Mouse (Mus musculus): ENCODE results near the gene Gm20441. TPM values are rescaled to one million over a fixed set of nuclear protein-coding genes. Genes with fewer than 3 reads are reported as not detected.
"Not testable (repeated sequence)": the region's sequence is repeated elsewhere in the genome, so short reads cannot be mapped to it uniquely, and the experiment has no call there.

Gm20441 gene
- polyA plus RNA-seq, 1 experiment from 2014 or later = not detected

DNA sequence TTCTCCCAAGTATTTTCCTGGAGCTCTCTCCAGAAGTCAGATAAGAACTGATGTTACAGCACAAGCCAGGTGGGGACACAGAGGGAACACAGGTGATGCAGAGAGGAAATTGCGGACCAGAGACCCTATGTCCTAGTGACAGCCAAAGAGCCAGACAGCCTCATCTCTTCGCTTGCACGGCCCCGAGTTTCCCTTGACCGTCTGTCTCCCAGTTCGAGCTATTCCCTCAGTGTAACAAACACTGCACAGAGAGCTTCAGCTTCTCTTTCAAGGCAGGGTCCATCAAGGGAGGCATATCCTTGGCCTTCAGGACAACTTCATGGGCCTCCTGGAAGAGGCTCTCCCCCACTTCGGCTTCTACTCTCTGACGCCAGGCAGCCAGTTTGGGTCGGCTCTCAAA, 6.2 kb downstream of the Gm20441 start:
- H3K4me2 ChIP-seq = no peak overlapping the region
- H3K9ac ChIP-seq = no peak overlapping the region
- peaks cover 28% of the 10 kb centered on the region for H3K27me3 ChIP-seq
- H3K4me3 ChIP-seq (replicated peaks) = no peak overlapping the region
- H3K9me3 ChIP-seq = no peaks in the 10 kb centered on the region
- ATAC-seq (ENCODE audit: low FRiP score) = no peak
- H3K36me3 ChIP-seq (replicated peaks) = no peaks in the 10 kb centered on the region
- H3K4me1 ChIP-seq = peaks cover 15% of the 10 kb centered on the region
- H3K27ac ChIP-seq = no peak overlapping the region
- 91% methylated on average over 9 of the region's 9 CpGs for WGBS

DNA sequence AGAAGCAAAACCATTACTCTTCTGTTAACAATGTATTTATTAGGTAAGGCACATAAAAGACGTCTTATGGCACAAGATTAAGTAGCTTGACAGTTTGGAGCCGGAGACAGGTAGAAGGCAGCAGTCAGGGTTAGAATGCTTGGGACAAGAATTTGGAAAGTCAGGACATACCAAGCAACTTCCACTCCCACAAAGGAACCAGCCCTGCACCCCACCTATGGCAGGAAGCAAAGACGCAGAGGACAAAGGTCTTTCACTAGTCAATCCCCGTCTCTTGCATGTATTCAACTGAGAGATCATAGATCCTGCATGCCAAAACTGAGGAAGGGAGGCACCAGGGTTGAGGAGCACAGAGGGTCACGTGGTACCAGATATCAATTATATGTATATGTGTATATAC, 6.7 kb downstream of the Gm20441 start:
- no peak for ATAC-seq (ENCODE audit: low FRiP score)
- no peaks in the 10 kb centered on the region for H3K36me3 ChIP-seq (replicated peaks)
- H3K27ac ChIP-seq = no peak overlapping the region
- no peak overlapping the region for H3K4me2 ChIP-seq
- peaks cover 23% of the 10 kb centered on the region for H3K27me3 ChIP-seq
- H3K4me3 ChIP-seq (replicated peaks) = no peak overlapping the region
- H3K9me3 ChIP-seq = no peaks in the 10 kb centered on the region
- WGBS = 92% methylated on average over 5 of the region's 5 CpGs
- peaks cover 14% of the 10 kb centered on the region for H3K4me1 ChIP-seq
- H3K9ac ChIP-seq = no peak overlapping the region

DNA sequence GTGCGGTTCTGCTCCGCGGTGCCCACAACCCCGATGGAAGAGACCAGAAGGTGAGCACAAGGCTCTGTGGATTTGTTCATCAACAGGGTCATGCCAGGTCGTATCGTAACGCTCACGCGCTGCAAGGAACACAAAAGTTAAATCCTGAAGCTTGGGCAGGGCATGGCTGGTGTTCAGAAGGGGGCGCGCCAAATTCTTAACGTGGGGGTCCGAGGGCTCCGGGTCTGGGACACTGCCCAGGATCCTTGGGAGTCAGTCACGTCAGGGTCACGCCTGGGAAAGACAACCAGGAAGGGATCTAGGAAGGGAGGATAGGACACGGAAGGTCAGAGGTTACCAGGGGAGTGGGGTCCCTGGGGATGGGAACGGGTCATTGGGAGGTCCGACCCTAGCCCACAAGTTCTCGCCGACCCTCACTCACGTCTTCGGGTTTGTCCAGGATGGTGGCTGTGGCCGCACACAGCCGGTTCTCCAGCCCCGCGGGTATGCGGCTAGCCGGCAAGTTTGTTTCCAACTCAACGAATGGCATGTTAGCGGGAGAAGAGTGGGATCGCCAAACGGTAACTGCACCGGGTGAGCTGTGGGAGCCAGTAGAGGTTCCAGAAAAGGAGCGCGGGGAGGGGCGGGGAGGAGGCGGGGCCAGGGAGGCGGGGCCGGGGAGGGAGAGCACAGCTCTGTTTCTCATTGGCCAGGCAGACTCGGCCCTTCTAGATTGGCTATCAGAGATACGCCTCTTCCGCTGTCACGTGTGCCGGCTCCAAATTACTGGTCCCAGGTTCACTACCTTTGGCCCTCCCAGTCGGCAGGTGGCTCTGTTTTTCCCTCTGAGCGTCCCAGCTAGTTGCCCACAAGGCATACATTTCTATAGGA, 7.7 kb downstream of the Gm20441 start, which contains the start of gene Ddt:
Gene Ddt (minus strand): TSS at position 620 of the 870 bp plus-strand sequence.
- WGBS = under 1% methylated on average over 47 of the region's 47 CpGs
- Histone ChIP-seq H3K27me3 (peaks cover 14% of the 10 kb centered on the region), H3K36me3 (replicated peaks) (no peaks in the 10 kb centered on the region), H3K4me3 (replicated peaks) (peak within 1 kb of the TSS; percentile 66), H3K4me2 (peak within 1 kb of the TSS; percentile 77), H3K9ac (peak within 1 kb of the TSS; percentile 68), H3K27ac (no peak within 1 kb of the TSS), H3K4me1 (peaks cover 14% of the 10 kb centered on the region), H3K9me3 (no peaks in the 10 kb centered on the region)
- peak; percentile 98 for ATAC-seq (ENCODE audit: low FRiP score)

DNA sequence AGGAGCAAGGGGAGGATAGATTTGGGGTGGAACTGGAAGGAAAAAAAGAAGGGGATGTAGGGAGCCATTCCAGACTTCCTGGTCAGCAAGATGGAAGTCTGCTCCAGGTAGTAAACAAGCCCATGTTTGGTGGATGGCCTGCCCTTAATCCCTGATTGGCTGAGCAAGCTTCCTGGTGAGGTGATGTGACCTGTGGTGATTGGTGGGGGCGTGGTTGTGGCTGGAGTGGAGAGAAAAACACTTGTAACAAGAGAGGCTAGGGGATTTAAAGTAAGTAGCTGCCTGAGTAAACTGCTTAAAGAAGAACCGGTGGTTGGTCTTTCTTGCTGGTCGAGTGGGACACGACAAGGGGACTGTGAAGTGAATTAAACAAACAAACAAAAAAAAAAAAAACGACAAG, 13.0 kb downstream of the Gm20441 start:
- H3K9ac ChIP-seq; H3K4me2 ChIP-seq; H3K9me3 ChIP-seq; H3K4me3 ChIP-seq (replicated peaks); H3K36me3 ChIP-seq (replicated peaks); ATAC-seq (ENCODE audit: low FRiP score); H3K27me3 ChIP-seq; H3K27ac ChIP-seq: not testable (repeated sequence)
- H3K4me1 ChIP-seq = peaks cover 20% of the 10 kb centered on the region
- 29% methylated on average over 5 of the region's 5 CpGs for WGBS

DNA sequence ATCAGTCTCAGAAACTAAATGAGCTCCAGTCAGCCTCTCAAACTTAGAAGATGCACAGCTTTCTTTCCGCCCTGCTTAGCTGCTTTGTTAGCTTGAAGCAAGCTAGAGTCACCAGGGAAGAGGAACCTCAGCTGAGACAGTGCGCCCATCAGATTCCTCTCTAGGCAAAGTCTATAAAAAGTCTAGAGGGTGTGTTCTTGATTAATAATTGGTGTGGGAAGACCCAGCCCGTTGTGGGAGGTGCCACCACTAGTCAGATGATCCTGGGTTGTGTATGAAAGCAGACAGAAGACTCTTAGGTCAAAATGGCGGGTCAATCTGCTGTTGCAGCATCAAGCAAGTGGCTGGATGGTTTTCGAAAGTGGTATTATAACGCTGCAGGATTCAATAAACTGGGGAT, 13.9 kb downstream of the Gm20441 start:
- no peak for ATAC-seq (ENCODE audit: low FRiP score)
- Histone ChIP-seq H3K4me1 (peaks cover 17% of the 10 kb centered on the region), H3K9me3 (no peaks in the 10 kb centered on the region), H3K4me2 (no peak overlapping the region), H3K9ac (no peak overlapping the region), H3K36me3 (replicated peaks) (no peaks in the 10 kb centered on the region), H3K4me3 (replicated peaks) (no peak overlapping the region), H3K27ac (no peak overlapping the region), H3K27me3 (no peaks in the 10 kb centered on the region)
- WGBS = 86% methylated on average over 6 of the region's 6 CpGs

DNA sequence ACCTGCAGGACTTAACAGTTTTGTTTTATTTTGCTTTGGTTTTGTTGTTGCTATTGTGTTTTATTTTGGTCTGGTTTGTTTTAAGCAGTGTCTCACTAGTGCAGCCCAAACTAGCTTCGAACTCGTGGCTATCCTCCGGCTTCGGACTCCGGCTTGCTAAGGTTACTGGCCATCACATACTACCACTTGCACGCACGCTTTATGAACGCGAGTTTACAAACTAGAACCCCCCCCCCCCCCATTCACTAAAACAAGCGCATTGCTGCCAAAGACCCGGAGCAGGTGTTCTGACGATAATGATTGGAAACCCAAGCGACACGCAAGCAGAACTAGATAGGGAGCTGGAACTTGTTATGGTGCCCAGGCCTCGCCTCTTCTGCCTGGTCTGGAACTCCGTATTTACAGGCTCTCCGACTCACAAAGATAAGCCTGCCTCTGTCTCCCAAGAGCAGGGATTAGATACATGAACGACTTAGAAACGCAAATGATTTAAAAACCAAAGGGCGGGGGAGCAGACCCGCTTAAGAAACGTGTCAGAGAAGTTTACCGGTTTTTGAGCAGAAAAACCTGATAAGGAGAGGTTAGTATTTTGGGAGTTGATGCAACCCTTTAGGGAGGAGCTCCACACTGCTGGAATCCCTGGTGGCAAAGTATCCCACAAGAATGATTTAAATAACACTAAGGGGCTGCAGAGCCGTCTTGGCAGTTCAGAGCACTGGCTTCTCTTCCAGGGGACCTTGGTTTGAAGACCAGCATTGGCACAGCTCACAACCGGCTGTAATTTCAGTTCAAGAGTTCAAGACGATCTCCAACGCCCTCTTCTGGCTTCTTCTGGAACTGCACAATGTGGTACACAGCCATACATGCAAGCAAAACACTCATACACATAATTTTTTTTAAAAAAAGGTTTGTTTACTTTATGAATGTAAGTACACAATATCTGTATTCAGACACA, 16.0 kb downstream of the Gm20441 start:
- Histone ChIP-seq H3K36me3 (replicated peaks) (peaks cover 5% of the 10 kb centered on the region; the same call in 1 of the 2 replicates), H3K4me1 (peaks cover 15% of the 10 kb centered on the region), H3K9me3 (no peaks in the 10 kb centered on the region), H3K27me3 (no peaks in the 10 kb centered on the region), H3K27ac (peak overlapping the region; percentile 69), H3K4me2 (peak overlapping the region; percentile 87), H3K9ac (peak overlapping the region; percentile 87), H3K4me3 (replicated peaks) (peak overlapping the region; percentile 85)
- ATAC-seq (ENCODE audit: low FRiP score) = peak; percentile 37
- WGBS = 1% methylated on average over 27 of the region's 27 CpGs

DNA sequence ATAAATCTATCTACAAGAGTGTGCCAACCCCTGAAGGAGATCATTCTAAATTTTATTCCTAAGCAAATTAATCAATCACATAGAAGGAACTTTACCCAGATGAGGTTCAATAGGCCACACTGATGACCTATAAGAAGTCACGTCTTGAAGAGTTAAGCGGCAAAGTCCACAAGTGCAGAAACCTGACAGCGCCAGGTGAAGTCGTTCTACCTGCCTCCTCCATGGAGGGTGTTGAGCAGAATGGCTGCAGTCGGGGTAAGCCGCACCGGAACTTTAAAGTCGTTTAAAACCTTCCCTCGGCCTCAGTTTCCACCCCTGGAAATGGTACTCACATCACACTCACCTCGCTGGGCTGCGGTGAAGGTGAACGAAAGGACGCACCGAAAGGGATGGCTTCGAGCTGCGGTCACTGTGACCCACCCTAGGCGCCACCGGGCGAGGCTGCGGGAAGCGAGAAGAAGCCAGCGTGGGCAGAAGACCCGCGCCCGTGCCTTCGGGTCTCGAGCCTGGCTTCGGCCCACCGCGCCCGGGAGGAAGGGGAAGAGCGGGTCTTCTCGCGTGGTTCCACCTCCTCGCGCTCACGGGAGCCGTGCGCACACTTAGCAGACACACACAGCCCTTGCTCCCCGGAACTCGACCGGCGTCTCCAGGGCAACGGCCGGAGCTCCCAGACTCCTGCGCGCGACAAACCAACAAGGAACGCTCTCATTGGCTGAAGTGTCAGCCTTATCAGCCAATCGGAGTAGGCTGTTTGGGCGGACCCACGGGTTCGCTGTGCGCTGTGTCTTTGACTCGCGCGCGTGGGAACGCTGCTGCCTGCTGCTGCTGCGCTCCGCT, 16.9 kb downstream of the Gm20441 start, which contains the start of gene Cabin1:
Gene Cabin1 (minus strand): TSS at position 660 of the 837 bp plus-strand sequence.
- no peaks in the 10 kb centered on the region for H3K27me3 ChIP-seq
- H3K4me1 ChIP-seq = peaks cover 15% of the 10 kb centered on the region
- H3K4me2 ChIP-seq = peak within 1 kb of the TSS; percentile 87
- ATAC-seq (ENCODE audit: low FRiP score) = peak; percentile 99
- peak within 1 kb of the TSS; percentile 69 for H3K27ac ChIP-seq
- peak within 1 kb of the TSS; percentile 87 for H3K9ac ChIP-seq
- WGBS = under 1% methylated on average over 60 of the region's 61 CpGs
- peaks cover 12% of the 10 kb centered on the region; the same call in 1 of the 2 replicates for H3K36me3 ChIP-seq (replicated peaks)
- no peaks in the 10 kb centered on the region for H3K9me3 ChIP-seq
- H3K4me3 ChIP-seq (replicated peaks) = peak within 1 kb of the TSS; percentile 85

DNA sequence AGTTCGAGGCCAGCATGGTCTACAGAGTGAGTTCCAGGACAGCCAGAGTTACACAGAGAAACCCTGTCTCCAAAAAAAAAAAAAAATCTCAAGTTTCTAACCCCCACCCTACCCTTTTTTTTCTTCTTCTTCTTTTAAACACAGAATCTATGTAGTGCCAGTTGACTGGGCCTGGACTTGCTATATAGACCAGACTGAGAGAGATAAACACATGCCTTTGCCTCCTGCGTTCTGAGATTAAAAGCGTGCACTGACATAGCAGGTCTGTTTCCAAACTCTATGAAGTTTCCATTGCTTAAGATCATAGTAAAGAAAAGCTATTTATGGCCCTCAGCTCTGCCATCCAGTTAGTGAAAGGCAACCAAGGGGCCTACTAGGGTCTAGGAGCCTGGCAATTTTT, 18.3 kb downstream of the Gm20441 start:
- Histone ChIP-seq H3K4me3 (replicated peaks) (no peak overlapping the region), H3K27me3 (no peaks in the 10 kb centered on the region), H3K27ac (no peak overlapping the region), H3K4me2 (peak overlapping the region; percentile 33; the same call in 1 of the 2 replicates), H3K9ac (no peak overlapping the region), H3K4me1 (peaks cover 15% of the 10 kb centered on the region), H3K36me3 (replicated peaks) (peaks cover 18% of the 10 kb centered on the region; the same call in 1 of the 2 replicates), H3K9me3 (no peaks in the 10 kb centered on the region)
- ATAC-seq (ENCODE audit: low FRiP score) = no peak
- WGBS = over 99% methylated on average over 3 of the region's 3 CpGs

DNA sequence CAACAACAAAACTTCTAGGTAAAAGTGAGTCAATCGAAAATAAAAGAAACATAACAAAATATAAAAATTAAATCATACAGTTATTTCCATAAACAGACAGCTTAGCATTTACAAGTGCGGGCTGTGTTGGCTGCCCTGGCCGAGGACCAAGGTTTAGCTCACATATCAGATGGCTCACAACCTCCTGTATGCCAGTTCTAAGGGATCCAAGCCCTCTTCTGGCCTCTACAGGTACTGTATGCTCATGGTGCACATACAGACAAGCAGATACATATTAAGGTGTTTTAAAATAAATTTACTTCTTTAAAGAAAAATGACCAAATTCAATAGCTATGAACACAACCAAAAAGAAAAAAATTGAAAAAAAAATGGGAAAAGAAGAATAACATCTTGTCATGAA, 20.4 kb downstream of the Gm20441 start:
- Histone ChIP-seq H3K9ac (no peak overlapping the region), H3K4me3 (replicated peaks) (no peak overlapping the region), H3K36me3 (replicated peaks) (peaks cover 20% of the 10 kb centered on the region), H3K9me3 (no peaks in the 10 kb centered on the region), H3K27ac (no peak overlapping the region), H3K27me3 (no peaks in the 10 kb centered on the region), H3K4me2 (no peak overlapping the region), H3K4me1 (peaks cover 15% of the 10 kb centered on the region)
- ATAC-seq (ENCODE audit: low FRiP score) = no peak
- 98% methylated on average over 3 of the region's 3 CpGs for WGBS

DNA sequence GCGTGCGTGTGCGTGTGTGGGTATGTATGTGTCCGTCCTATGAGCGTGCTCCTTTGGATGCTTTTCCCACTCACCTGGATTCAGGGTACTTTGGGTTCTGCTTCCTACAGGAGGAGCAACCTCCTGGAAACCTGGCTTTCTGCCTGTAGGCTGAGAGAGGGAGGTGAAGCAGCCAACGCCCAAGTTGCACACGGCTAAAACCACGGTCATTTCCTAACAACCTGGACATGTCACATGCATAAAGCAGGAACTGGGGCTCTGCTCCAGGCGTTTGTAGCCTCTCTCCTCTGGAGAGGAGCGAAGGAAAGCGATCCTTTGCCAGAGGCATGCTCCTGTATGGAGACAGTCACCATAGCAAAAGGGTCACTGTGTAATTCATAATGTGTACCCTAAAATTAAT, 24.0 kb downstream of the Gm20441 start:
- Histone ChIP-seq H3K4me3 (replicated peaks) (no peak overlapping the region), H3K36me3 (replicated peaks) (peaks cover 54% of the 10 kb centered on the region), H3K4me1 (no peaks in the 10 kb centered on the region), H3K9me3 (no peaks in the 10 kb centered on the region), H3K4me2 (no peak overlapping the region), H3K9ac (no peak overlapping the region), H3K27ac (no peak overlapping the region), H3K27me3 (no peaks in the 10 kb centered on the region)
- no peak for ATAC-seq (ENCODE audit: low FRiP score)
- 94% methylated on average over 11 of the region's 11 CpGs for WGBS

DNA sequence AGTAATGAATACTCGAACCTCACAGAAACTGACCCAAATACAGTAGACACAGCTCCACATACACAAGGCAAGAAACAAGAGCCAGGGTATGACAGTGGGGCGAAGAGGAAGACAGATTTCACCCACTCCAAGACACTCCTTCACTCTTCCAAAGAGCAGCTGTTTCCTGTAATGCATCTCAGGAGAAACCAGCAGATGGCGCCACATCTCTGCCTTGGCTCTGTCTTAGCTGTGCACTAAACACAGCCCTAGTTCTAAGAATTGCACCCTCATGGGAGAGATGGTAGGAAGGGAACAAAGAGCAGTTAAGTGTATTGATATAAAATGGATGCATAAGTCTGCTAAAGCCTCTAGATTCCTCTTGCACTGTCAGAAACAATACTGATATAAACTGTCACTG, 36.7 kb downstream of the Gm20441 start:
- H3K36me3 ChIP-seq (replicated peaks) = peaks cover 91% of the 10 kb centered on the region
- H3K9ac ChIP-seq = no peak overlapping the region
- H3K27ac ChIP-seq = 0 out of 2 replicates have a peak overlapping the region, but pooled peaks have one; percentile 42
- peak; percentile 81 for ATAC-seq (ENCODE audit: low FRiP score)
- no peaks in the 10 kb centered on the region for H3K9me3 ChIP-seq
- 46% methylated on average over 3 of the region's 3 CpGs for WGBS
- H3K27me3 ChIP-seq = no peaks in the 10 kb centered on the region
- H3K4me2 ChIP-seq = no peak overlapping the region
- no peak overlapping the region for H3K4me3 ChIP-seq (replicated peaks)
- no peaks in the 10 kb centered on the region for H3K4me1 ChIP-seq
